Mouse (Mus musculus) naive thymus-derived CD4-positive, alpha-beta T cell, adult 2 months (primary cell): ENCODE data around the gene Rcsd1.

Experiments used
- DNase-seq: peaks from one replicate; pipeline ENCODE4 v3.0.0-alpha.2; 2011; ENCODE audit warnings: low read depth

The Rcsd1 gene

GRCm38 (mm10) chr1:165709629-165710256, at the start of gene Rcsd1:
Gene Rcsd1, minus strand, starts transcription at chr1:165709757.
- peak; percentile 83 for DNase-seq

GRCm38 (mm10) chr1:165755194-165755593, 45.6 kb upstream of the Rcsd1 start:
- DNase-seq: no peak

- no peak for DNase-seq
These were observed 44.6 kb upstream of the Rcsd1 start for GRCm38 (mm10) chr1:165754205-165754604.

- no peak for DNase-seq
These were observed 42.3 kb upstream of the Rcsd1 start for GRCm38 (mm10) chr1:165751838-165752237.

- DNase-seq: no peak
These were observed 41.6 kb upstream of the Rcsd1 start for GRCm38 (mm10) chr1:165751142-165751541.

- no peak for DNase-seq
These were observed 38.5 kb upstream of the Rcsd1 start for GRCm38 (mm10) chr1:165748053-165748452.

- no peak for DNase-seq
These were observed 32.4 kb upstream of the Rcsd1 start for GRCm38 (mm10) chr1:165741989-165742388.

- no peak for DNase-seq
These were observed 29.4 kb upstream of the Rcsd1 start for GRCm38 (mm10) chr1:165738985-165739384.

- DNase-seq: no peak
These were observed 28.3 kb upstream of the Rcsd1 start for GRCm38 (mm10) chr1:165737867-165738266.

- DNase-seq: no peak
These were observed 27.9 kb upstream of the Rcsd1 start for GRCm38 (mm10) chr1:165737451-165737850.

- DNase-seq: peak; percentile 92
These were observed 26.6 kb upstream of the Rcsd1 start for GRCm38 (mm10) chr1:165735826-165736818.

- no peak for DNase-seq
These were observed 25.3 kb upstream of the Rcsd1 start for GRCm38 (mm10) chr1:165734840-165735239.

- DNase-seq: no peak
These were observed 22.0 kb upstream of the Rcsd1 start for GRCm38 (mm10) chr1:165731553-165731952.

- peak; percentile 47 for DNase-seq
These were observed 20.6 kb upstream of the Rcsd1 start for GRCm38 (mm10) chr1:165730129-165730528.

- DNase-seq: no peak
These were observed 18.6 kb upstream of the Rcsd1 start for GRCm38 (mm10) chr1:165728057-165728639.

- DNase-seq: no peak
These were observed 17.4 kb upstream of the Rcsd1 start for GRCm38 (mm10) chr1:165726986-165727385.

- DNase-seq: no peak
These were observed 15.6 kb upstream of the Rcsd1 start for GRCm38 (mm10) chr1:165725039-165725644.

GRCm38 (mm10) chr1:165724219-165725033, 14.9 kb upstream of the Rcsd1 start:
- no peak for DNase-seq

- DNase-seq: no peak
These were observed 13.1 kb upstream of the Rcsd1 start for GRCm38 (mm10) chr1:165722531-165723123.

GRCm38 (mm10) chr1:165718543-165719105, 9.1 kb upstream of the Rcsd1 start:
- peak; percentile 71 for DNase-seq
